Mouse (Mus musculus) left cerebral cortex, adult 6 months (tissue): Measurements from ENCODE around the gene Hyal4. TPM values are rescaled to one million over a fixed set of nuclear protein-coding genes. Genes with fewer than 3 reads are reported as not detected.

ENCODE experiments used
- long read RNA-seq, 2 experiments: library from polyadenylated mRNA; unstranded; transcript quantifications; one replicate each; pipeline ENCODE4 v2.0.0; 2019 to 2020
- polyA plus RNA-seq: library from polyadenylated mRNA; unstranded; fragments of <200 nt; fragmentation: Nextera tagmentation; gene quantifications from 2 replicates; pipeline ENCODE4 v1.2.3, GENCODE M21; 2021

Hyal4 gene
- not detected in 2 replicates for polyA plus RNA-seq
- long read RNA-seq, experiment 1: 0 reads
- long read RNA-seq, experiment 2: 0 reads

DNA sequence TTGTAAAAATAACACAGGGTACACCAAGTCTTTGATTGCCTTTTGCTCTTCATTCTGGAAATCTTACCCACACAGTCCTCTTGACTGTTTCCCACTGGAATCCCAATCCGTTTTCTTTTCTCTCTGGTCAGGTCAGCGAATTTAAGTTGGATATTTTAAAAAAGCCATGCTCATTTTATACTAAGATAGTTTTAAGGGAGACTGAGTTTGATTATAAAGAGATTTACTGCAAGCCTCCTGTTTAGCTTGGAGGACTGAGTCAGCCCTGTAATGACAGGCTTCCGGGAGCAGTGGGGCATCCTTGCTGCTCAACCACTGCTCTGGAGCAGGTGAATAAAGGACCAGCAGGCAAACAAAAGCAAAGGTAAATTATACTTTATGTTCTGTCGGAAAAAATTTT lies at the start of gene Hyal4:
Hyal4 (plus strand) TSS at position 301 of the 400 bp plus-strand sequence.

DNA sequence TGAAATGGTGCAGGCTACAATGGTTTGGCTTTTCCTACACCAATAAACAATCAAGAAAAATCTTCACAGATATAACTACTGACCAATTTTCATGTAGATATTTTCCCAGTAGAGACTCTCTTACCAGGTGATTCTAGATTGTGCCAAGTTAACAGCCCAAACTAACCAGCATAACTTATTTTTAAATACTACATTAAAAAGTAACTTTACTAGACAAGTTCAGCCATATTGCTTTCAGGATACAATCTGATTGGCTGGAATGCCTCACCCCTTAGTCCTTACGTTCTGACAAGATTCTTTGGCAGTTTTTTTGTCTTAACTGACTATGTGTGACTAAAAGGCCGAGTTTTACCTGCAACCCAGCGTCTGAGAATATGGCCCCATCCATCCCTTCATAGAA lies 15.2 kb upstream of the Hyal4 start, which contains the start of gene Hyal6:
Hyal6 (plus strand) TSS at position 301 of the 400 bp plus-strand sequence.

DNA sequence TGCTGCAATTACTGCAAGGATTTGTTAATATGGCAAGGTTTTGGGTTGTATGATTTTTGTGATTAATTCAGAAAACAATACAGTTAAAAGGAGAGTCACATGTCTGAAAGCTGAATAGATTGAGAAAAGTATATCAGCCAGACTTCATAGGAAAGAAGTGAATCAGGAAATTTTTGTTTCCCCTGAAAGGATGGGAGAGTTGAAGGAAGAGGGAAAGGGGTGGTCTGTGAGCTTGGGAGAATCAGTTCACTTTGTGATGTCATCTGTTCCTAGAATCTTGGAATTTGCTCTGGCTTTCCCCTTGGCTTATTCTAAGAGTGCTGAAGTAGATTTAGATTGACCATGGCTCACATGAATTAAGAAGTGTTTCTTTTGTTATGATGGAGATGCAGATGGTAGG lies 42.8 kb downstream of the Hyal4 start, which contains the start of gene Spam1:
Spam1 (plus strand) TSS at position 301 of the 400 bp plus-strand sequence.

Other genes starting within 250 kb of the Hyal4 start
- gene Iqub, start 233.3 kb upstream of the Hyal4 start, polyA plus RNA-seq: 0.64 and 0.78 TPM in 2 replicates
- 1,295 and 1,592 TPM in 2 replicates for gene Ndufa5, start 220.3 kb upstream of the Hyal4 start, polyA plus RNA-seq
- not detected in 2 replicates for gene Asb15, start 220.2 kb upstream of the Hyal4 start, polyA plus RNA-seq
- gene Lmod2, start 150.6 kb upstream of the Hyal4 start, polyA plus RNA-seq: not detected in 2 replicates
- gene Wasl, start 83.3 kb upstream of the Hyal4 start, polyA plus RNA-seq: 131 and 165 TPM in 2 replicates
- gene Hyal6, start 15.1 kb upstream of the Hyal4 start, polyA plus RNA-seq: not detected in 2 replicates
- not detected in 2 replicates for gene Spam1, start 42.9 kb downstream of the Hyal4 start, polyA plus RNA-seq
- gene Hyal5, start 109.7 kb downstream of the Hyal4 start, polyA plus RNA-seq: not detected in 2 replicates
- gene Tmem229a, start 208.0 kb downstream of the Hyal4 start, polyA plus RNA-seq: 16.8 and 20.7 TPM in 2 replicates